Mouse (Mus musculus): Measurements from ENCODE around the gene Riok2. TPM values are rescaled to one million over a fixed set of nuclear protein-coding genes. Genes with fewer than 3 reads are reported as not detected.
A peak's percentile ranks its signal among the peaks of the same experiment; 100 is the strongest.
"Not testable (repeated sequence)": the region's sequence is repeated elsewhere in the genome, so short reads cannot be mapped to it uniquely, and the experiment has no call there.

Gene Riok2
- total RNA-seq (2021): 10 to 100 TPM; 12.3 to 14.0 TPM
- long read RNA-seq, experiment 1, transcript Riok2-201 (10 exons, 3,220 nt): major isoform, 13 of 17 reads
- long read RNA-seq, experiment 1, partial matches to known transcripts: 2 of 17 reads
- long read RNA-seq, experiment 1, other reads (novel, unspliced or antisense): 2 of 17 reads
- long read RNA-seq, experiment 2, transcript Riok2-201 (10 exons, 3,220 nt): major isoform, 13 of 19 reads
- long read RNA-seq, experiment 2, partial matches to known transcripts: 1 of 19 reads
- long read RNA-seq, experiment 2, other reads (novel, unspliced or antisense): 5 of 19 reads

DNA sequence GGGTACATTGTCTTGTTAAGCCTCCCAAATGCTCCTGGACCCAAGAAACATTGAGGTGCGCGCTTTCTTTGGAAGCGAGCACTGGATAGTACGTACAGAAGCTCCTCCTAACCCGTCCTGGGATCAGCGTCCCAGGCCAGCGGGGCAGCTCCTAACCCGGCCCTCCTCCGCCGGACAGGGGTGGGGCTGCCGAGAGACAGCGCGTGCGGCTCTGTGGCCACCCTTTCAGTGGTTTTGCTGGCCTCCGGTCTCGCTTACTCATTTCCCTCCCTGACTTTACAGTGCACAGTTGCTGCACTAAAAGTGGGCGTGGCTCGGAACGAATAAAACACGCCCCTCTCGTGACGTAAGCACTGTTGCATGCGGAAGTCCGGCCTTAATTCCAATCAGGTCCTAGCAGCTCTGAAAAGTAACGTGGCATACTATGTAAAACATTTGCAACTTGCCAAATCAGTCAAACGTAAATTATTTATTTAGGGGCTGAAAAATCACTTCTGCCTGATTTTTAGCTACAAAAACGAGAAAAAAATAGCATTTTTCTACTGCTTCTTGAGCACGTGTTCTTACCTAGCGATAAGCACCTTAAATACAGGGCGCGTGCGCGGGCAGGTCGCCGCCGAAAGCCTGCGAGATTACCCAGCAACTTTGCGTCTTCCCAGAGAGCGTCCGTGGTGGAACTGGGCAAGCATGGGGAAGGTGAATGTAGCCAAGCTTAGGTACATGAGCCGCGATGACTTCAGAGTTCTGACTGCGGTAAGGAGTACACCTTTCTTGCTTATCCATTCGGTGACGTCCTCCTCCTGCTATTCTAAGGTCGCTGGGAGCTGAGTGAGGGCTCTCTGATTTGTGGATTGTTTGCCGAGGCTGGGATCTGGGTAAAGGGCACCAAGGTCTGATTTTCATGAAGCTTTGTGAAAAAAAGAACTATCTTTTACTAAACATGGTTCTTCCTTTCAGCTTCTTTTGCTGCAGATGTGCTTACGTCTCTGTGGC lies at the start of gene Riok2:
TSS of gene Riok2 (plus strand) at position 392 of the 993 bp plus-strand sequence.
- peak; percentile 98 for DNase-seq (ENCODE audit: low spot score)

- DNase-seq (ENCODE audit: low spot score): not testable (repeated sequence)
Measured at GRCm38 (mm10) chr17:17326022-17326421, 48.1 kb upstream of the Riok2 start.

DNA sequence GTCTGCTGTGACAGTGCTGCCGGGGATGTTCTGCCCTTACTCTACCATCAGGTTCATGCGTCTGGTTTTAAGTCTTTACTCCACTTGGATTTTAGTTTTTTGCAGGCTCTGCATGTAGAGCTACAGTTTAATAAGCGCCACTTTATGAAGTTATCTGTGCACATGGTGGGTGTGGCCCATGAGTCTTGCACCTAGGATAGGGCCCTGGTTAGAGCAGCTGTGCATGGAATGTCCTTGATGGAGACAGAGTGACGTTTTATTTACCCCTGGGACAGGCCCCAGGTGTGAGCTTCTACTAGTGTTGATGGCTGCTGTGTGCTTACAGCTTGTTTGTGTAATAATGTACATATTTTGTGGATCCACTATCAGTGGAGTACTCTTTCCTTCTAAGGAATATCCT lies 47.5 kb upstream of the Riok2 start:
- no peak for DNase-seq (ENCODE audit: low spot score)

GRCm38 (mm10) chr17:17345374-17346183 lies 28.5 kb upstream of the Riok2 start:
- not testable (repeated sequence) for DNase-seq (ENCODE audit: low spot score)

DNA sequence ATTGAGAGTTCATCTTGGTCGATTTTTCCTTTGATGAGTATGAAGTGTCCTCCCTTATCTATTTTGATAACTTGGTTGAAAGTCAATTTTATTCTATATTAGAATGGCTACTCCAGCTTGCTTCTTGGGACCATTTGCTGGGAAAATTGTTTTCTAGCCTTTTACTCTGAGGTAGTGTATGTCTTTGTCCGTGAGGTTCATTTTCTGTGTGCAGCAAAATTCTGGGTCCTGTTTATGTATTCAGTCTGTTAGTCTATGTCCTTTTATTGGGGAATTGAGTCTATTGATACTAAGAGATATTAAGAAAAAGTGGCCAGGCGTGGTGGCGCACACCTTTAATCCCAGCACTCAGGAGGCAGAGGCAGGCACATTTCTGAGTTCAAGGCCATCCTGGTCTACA lies 27.8 kb upstream of the Riok2 start:
- DNase-seq (ENCODE audit: low spot score): not testable (repeated sequence)

GRCm38 (mm10) chr17:17373550-17373917 lies 575 bp upstream of the Riok2 start:
- no peak for DNase-seq (ENCODE audit: low spot score)

DNA sequence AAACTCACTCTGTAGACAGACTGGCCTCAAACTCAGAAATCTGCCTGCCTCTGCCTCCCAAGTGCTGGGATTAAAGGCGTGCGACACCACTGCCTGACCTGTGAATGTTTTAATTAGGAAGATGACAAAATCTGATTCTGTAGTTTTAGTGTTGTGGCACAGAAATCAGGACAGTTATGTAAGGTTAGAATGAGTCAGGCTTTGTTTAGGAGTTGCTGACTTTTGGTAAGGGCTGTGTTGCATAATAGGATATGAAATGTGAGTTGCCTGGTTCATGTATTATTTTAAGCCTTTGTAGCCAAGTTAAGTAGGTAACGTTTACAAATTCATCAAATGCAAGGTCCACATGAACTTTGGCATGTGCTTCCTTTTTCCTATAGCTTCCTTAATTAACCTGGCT lies 1.5 kb downstream of the Riok2 start:
- no peak for DNase-seq (ENCODE audit: low spot score)

DNA sequence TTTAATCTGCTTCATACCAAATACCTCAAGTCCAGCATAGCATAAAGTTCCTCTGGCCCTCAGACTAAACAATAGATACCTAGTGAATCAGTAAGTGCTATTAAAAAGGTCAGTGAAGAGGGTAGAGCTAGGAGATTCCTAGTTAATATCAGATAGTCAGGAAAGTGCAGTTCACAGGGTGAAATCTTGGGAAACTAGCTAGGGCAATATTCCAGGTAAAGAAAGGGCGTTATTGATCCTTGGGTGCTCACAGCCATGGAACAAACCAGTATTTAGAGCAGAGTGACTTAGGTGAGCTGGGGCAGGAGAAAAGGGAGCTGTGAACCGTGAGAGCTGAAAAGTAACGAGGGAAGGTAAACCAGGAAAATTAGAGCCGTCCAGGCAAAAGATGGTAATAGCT lies 9.6 kb downstream of the Riok2 start:
- no peak for DNase-seq (ENCODE audit: low spot score)

DNA sequence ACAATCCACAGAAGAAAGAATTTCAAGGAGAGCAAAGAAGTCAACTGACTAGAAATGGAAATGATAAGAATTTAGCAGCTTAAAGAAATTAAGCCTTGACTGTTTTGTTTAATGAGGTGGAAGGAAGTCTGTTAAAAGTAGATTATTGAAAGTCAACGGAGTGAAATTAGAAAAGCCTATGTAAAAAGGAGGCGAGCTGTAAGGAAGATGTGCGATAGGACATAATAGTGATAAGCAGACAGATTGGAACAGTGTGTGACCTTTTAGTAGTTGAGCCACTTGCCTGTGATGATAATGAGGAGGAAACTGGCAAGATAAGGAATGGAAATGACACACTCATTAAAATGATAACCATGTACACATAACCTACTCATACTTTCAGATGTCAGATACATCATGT lies 10.4 kb downstream of the Riok2 start:
- no peak for DNase-seq (ENCODE audit: low spot score)

- DNase-seq (ENCODE audit: low spot score): no peak
Measured at GRCm38 (mm10) chr17:17386117-17386516, 12.0 kb downstream of the Riok2 start.

DNA sequence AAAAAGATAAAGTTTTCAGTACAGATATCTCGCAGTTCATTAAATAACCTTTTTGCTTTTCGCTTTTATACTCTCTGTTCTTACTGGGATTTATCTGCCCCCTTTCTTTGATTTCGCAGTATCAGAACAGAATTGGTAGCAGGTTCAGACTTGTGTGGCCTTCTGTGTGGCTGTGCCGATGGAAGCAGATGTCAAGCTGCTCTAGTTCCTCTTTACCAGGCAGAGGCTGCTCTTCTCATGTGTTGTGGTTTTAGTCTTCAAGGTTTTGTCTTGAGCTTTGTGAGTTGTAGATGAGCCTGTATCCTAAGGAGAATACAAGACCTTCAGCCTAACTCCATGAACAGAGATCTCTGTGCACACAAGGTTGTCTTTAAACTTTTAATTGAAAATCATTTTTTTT lies 17.7 kb downstream of the Riok2 start:
- DNase-seq (ENCODE audit: low spot score): no peak

DNA sequence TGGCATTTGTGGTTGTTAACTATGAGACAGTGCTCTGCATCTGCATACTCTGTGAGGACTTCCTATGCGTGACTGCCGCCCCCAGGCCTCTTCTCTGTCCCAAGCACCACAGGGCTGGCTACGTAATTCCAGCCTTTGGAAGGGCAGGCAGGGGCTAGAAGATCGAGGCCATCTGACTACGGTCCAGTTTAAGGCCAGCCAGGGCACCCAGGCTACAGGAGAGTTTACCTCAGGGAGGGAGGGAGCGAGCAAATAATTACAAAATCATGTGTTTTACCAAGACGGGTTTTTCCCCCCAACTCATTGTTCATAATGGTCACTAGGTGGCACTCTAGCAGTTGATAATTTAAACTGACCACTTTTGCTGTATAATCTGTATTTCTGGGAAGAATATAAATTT lies 18.8 kb downstream of the Riok2 start:
- DNase-seq (ENCODE audit: low spot score): no peak

DNA sequence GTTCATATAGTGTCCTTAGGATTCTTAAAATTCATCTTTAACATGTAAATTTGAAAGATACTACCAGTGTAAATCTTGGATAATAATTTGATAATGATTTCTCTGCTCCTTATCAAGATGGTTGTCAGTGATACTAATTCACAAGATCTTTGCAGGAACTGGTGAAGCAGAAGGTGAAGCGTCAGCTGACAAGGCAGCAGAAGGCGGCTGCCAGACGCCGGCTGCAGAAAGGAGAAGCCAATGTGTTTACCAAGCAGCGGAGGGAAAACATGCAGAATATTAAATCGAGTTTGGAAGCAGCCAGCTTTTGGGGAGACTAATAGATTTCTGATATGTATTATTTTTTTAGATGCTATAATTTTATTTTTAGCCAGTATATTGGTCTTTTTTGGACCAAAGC lies 19.2 kb downstream of the Riok2 start:
- no peak for DNase-seq (ENCODE audit: low spot score)

DNA sequence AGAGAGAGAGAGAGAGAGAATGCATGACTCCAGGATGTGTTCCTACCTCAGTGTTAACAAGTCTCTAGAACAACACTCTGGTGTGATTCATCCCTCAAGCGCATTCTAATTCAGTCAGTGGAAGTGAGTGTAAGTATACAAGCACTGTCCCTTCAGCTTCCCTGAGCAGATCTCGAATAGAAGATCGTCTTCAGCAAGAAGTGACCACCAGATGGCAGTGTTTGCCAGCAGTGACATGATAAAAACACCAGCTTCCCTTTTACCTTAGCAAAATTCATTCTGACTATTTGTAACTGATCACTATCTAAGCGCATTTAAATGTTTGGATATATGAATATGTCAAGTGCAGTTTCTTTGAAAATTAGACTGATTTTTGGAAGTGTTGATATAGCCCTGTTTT lies 20.2 kb downstream of the Riok2 start:
- DNase-seq (ENCODE audit: low spot score): peak; percentile 73

DNA sequence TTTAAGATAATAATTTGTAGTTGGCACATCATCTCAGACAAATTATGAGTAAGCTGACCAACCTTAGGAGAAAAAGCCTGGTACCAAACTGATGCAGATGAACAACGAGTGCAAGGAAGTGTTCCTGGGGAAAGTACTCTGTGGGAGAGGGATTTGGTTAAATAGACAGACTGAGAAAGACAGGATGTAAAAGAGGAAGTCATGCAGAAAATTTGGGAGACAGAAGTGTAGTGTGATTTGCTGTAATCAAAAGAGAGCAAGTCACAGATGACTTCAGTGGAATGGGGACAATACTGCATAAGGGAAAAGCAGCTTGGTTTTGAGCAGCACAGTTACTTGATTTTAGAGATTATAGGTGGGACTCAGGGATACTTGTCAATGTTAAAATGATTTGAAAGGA lies 22.8 kb downstream of the Riok2 start:
- no peak for DNase-seq (ENCODE audit: low spot score)

DNA sequence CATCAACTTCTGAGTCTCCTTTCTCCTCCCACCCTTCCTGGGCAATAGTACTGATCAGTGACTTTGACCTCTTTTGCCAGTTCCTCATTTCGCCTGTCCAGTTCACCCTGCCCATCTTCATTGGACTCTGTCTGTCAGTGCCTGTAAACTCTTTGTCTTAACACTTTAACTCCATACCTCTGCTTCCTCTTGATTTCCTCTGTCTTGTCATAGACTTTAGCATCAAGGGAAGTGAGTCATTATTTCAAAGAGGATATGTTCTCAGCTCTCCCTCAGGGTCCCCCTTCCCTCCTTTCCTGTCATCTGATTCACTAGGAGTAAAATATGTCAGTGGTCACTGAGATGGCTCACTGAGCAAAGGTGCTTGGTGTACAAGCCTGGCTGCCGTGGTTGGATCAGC lies 24.6 kb downstream of the Riok2 start:
- DNase-seq (ENCODE audit: low spot score): no peak

DNA sequence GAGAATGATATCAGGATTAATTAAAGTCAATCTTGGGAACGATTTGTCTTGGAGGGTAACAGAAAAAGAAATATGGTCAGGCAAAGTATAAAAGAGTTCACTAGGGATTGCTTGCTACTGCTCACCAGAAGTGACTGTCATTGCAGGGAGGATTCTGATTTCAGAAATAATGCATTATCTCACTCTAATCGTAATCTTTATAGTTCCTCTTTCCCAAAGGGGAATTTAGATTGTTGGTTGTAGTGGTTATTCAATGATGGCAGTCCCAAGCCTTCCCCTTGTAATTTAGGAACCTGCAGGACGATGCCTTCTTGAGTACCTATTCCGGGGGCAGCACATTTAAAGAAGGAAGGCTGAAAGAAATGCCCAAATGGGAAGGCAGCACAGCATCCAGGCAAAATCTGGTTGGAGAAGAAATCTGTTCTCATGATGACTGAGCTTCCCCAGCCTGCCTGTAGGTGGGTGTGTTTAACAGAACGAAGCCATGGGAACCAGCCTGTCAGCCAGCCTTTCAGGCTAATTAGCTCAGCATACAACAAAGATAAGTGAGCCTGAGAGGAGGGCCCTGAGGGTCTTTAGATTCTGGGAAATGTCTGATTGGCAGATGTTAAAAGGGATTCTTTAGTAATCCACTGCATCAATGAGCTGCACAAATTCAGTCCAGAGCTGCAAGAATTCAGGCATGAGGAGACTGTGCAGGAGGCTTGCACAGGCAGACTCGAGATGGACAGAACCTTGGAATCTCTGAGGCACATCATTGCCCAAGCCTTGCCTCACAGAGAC lies 28.3 kb downstream of the Riok2 start, which contains the start of gene Lix1:
TSS of gene Lix1 (plus strand) at position 451 of the 783 bp plus-strand sequence.
- no peak for DNase-seq (ENCODE audit: low spot score)

GRCm38 (mm10) chr17:17403038-17403437 lies 28.9 kb downstream of the Riok2 start:
- no peak for DNase-seq (ENCODE audit: low spot score)

GRCm38 (mm10) chr17:17403578-17404112 lies 29.5 kb downstream of the Riok2 start:
- DNase-seq (ENCODE audit: low spot score): no peak

DNA sequence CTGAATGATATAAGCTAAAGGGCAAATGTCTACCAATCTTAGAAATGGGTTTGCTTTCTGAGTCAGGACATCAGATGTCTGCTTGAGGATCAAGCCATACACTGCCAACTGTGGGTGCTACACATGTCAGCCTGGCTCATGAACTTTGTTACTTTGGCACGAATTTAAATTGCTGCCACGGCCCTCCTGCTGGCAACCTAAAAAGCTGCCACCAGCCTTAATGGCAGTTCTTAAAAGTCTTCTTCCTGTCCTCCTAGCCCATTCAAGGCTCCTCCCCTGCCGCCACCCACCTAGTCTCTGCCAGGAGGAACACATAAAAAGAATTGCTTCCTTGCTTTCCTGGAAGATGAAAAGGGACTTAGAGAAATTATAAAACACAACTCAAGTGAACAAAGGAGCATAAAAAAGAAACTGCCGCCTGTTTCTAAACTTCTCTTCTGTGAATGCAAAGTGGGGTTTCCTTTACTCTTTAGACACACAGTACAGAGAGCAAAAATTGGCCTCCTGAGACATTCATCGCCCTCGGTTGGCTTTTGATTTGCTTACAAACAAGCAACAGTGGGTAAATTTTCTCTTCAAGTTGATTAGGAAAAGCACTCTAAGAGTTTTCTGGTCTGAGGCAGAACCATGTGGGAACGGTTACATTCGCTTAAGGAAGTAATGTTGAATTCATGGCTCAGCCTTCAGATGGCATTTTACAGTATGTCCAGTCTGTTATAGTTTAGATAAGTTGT lies 30.9 kb downstream of the Riok2 start:
- no peak for DNase-seq (ENCODE audit: low spot score)

All from gastrocnemius, adult 18-20 months (tissue).